Mouse (Mus musculus) ES-CJ7 (cell line): Measurements from ENCODE around the gene Krtap5-2.
"Not testable (repeated sequence)": the region's sequence is repeated elsewhere in the genome, so short reads cannot be mapped to it uniquely, and the experiment has no call there.

ENCODE experiments used
- DNase-seq: peaks from one replicate; pipeline ENCODE4 v3.0.0; 2011; ENCODE audit warnings: low read depth, low spot score

The Krtap5-2 gene

GRCm38 (mm10) chr7:142140696-142141095 is 35.1 kb downstream of the Krtap5-2 start:
- DNase-seq = peak; percentile 45

GRCm38 (mm10) chr7:142135934-142136333 is 39.9 kb downstream of the Krtap5-2 start, which contains the start of gene Gm39115:
Gene Gm39115, minus strand, starts transcription at chr7:142136034.
- not testable (repeated sequence) for DNase-seq

- DNase-seq = no peak
Observed at GRCm38 (mm10) chr7:142134206-142134995, 41.4 kb downstream of the Krtap5-2 start.

- DNase-seq = peak; percentile 16
Observed at GRCm38 (mm10) chr7:142128843-142129242, 47.0 kb downstream of the Krtap5-2 start.
